Mouse (Mus musculus): ENCODE data around the gene Gnl3l.
A peak's percentile ranks its signal among the peaks of the same experiment; 100 is the strongest.

Gnl3l gene

GRCm38 (mm10) chrX:150956522-150957300 is 60.4 kb downstream of the Gnl3l start:
- peak; percentile 20 to 50 for DNase-seq (ENCODE audit: low spot score in 2 of 2)

DNA sequence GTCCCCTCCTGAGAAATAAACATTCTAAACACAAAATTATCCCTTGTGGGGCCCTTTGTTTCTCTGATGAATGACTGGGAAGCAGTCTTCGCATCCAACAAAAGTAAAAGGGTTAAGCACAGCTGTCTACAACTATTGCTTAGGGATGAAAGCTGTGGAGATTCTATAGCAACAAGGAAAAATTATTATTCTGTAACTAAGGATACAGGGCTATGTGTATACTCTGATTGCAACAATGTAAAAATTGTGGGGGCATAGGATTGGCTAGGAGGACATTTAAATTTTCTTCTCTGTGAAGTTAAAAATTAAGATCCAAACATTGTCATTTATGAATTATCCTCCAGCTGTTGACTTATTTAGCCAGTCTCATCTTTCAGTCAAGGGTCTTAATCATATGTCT is 61.1 kb downstream of the Gnl3l start:
- DNase-seq (ENCODE audit: low spot score in 2 of 2) = no peak

DNA sequence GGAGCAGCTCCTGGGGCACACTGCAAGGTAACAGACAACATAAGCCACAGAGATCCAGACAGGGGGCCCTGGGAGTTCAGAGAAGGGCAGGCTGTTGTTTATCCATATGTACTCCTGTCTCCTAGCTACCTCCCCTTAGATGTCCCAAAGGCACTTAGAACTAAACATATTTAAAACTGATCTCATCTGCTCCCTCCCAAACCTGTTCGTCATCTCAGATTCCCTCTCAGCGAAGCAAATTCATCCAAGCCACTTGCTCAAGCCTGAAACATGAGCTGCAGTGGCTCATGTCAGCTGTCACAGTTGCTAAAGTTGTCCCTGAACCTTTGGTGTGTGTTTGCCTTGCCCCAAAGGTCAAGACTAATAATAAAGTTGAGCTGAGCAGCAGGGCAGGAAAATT is 61.7 kb downstream of the Gnl3l start:
- DNase-seq (ENCODE audit: low spot score in 2 of 2) = no peak

DNA sequence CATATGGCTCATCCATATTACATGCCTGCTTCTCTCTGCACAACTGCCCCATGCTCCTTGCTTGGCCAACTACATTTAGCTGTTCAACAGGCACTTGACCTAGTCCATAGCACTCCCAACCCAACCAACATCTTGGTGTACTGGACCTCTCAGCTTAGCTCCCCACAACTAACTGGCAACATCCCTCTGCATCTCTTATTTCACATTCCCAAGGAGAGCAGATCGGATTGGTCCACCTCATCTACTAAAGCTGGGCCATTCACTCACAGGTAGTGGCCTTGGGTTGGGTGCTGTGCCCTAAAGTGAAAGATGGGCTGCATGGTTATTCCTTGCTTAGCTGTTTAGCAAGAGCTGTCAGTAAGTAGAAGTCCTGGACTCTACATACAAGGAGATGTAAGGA is 62.4 kb downstream of the Gnl3l start:
- DNase-seq (ENCODE audit: low spot score in 2 of 2) = no peak
